Mouse (Mus musculus) urinary bladder, adult 2 months (tissue): Measurements from ENCODE around the gene Smok3b. TPM values are rescaled to one million over a fixed set of nuclear protein-coding genes. Genes with fewer than 3 reads are reported as not detected.

ENCODE experiments used
- DNase-seq: peaks from one replicate; pipeline ENCODE4 v3.0.0; 2022; ENCODE audit warnings: low spot score
- polyA plus RNA-seq: library from polyadenylated mRNA; depleted of rRNA; stranded (reverse); fragments of >200 nt; gene quantifications from 2 replicates; pipeline ENCODE4 v1.2.3, GENCODE M21; 2012; rRNA removed

Smok3b gene
- polyA plus RNA-seq, 1 experiment, result not detected

- DNase-seq, result no peak
Observed at GRCm38 (mm10) chr5:138085421-138085911, 64.2 kb downstream of the Smok3b start.

- no peak for DNase-seq
Observed at GRCm38 (mm10) chr5:138086842-138087241, 65.6 kb downstream of the Smok3b start.

GRCm38 (mm10) chr5:138088366-138088765, 67.1 kb downstream of the Smok3b start:
- DNase-seq, result no peak

- no peak for DNase-seq
Observed at GRCm38 (mm10) chr5:138089108-138089551, 67.9 kb downstream of the Smok3b start.

- DNase-seq, result no peak
Observed at GRCm38 (mm10) chr5:138090271-138090670, 69.0 kb downstream of the Smok3b start.

- no peak for DNase-seq
Observed at GRCm38 (mm10) chr5:138090737-138091136, 69.5 kb downstream of the Smok3b start.

GRCm38 (mm10) chr5:138092771-138093170, 71.5 kb downstream of the Smok3b start:
- no peak for DNase-seq

GRCm38 (mm10) chr5:138094474-138094873, 73.2 kb downstream of the Smok3b start:
- DNase-seq, result no peak

Other genes with a start within 250 kb of the Smok3b start
- gene Ppp1r35, start 242.6 kb upstream of the Smok3b start, polyA plus RNA-seq, result 20.1 and 26.6 TPM in 2 replicates
- 33.9 and 39.3 TPM in 2 replicates for gene Mepce, start 233.8 kb upstream of the Smok3b start, polyA plus RNA-seq
- 3.3 and 5.0 TPM in 2 replicates for gene Zcwpw1, start 233.6 kb upstream of the Smok3b start, polyA plus RNA-seq
- gene Pilra, start 185.1 kb upstream of the Smok3b start, polyA plus RNA-seq, result 26.0 and 31.2 TPM in 2 replicates
- gene Pilrb1, start 163.3 kb upstream of the Smok3b start, polyA plus RNA-seq, result 3.6 and 5.3 TPM in 2 replicates
- gene Pilrb2, start 149.6 kb upstream of the Smok3b start, polyA plus RNA-seq, result 3.2 and 4.2 TPM in 2 replicates
- 0.56 TPM in 2 replicates for gene Cyp3a13, start 99.8 kb upstream of the Smok3b start, polyA plus RNA-seq
- 1.0 and 1.5 TPM in 2 replicates for gene Gjc3, start 58.3 kb upstream of the Smok3b start, polyA plus RNA-seq
- gene Azgp1, start 39.9 kb upstream of the Smok3b start, polyA plus RNA-seq, result 2.1 and 2.9 TPM in 2 replicates
- gene Smok3a, start 168 bp upstream of the Smok3b start, polyA plus RNA-seq, result not detected in 2 replicates
- gene Smok3c, start 31.8 kb downstream of the Smok3b start, polyA plus RNA-seq, result not detected in 2 replicates
- 10.2 and 13.2 TPM in 2 replicates for gene Zkscan1, start 63.7 kb downstream of the Smok3b start, polyA plus RNA-seq
- 21.6 and 24.9 TPM in 2 replicates for gene Zscan21, start 95.5 kb downstream of the Smok3b start, polyA plus RNA-seq
- gene Zfp113, start 134.3 kb downstream of the Smok3b start, polyA plus RNA-seq, result 5.2 and 6.0 TPM in 2 replicates
- gene Cops6, start 139.6 kb downstream of the Smok3b start, polyA plus RNA-seq, result 104 and 109 TPM in 2 replicates
- gene Ap4m1, start 150.6 kb downstream of the Smok3b start, polyA plus RNA-seq, result 29.6 and 31.1 TPM in 2 replicates
- gene Mcm7, start 151.0 kb downstream of the Smok3b start, polyA plus RNA-seq, result 26.9 and 29.7 TPM in 2 replicates
- 39.4 and 47.3 TPM in 2 replicates for gene Taf6, start 166.0 kb downstream of the Smok3b start, polyA plus RNA-seq
- 22.1 and 24.2 TPM in 2 replicates for gene Cnpy4, start 166.1 kb downstream of the Smok3b start, polyA plus RNA-seq
- 5.3 and 5.8 TPM in 2 replicates for gene Mblac1, start 172.9 kb downstream of the Smok3b start, polyA plus RNA-seq
- 1.4 and 1.6 TPM in 2 replicates for gene Nxpe5, start 204.5 kb downstream of the Smok3b start, polyA plus RNA-seq
- 121 and 136 TPM in 2 replicates for gene Lamtor4, start 234.1 kb downstream of the Smok3b start, polyA plus RNA-seq
- gene BC037034, start 242.6 kb downstream of the Smok3b start, polyA plus RNA-seq, result 33.8 and 42.4 TPM in 2 replicates